Mouse (Mus musculus): ENCODE results near the gene Rc3h2.

- TF ChIP-seq CTCF (IDR thresholded peaks at IDR 0.05; ENCODE audit: low read depth, low read length) (peak; percentile 36), TAL1 (conservative IDR thresholded peaks at IDR 0.05; ENCODE audit: low read depth, low read length) (no peak)
These were observed 84.1 kb downstream of the Rc3h2 start for GRCm38 (mm10) chr2:37338497-37339187.
